Mouse (Mus musculus) right cerebral cortex, postnatal 4 days (tissue): ENCODE results near the gene Eif4ebp2.

ENCODE experiments used
- DNase-seq: peaks from one replicate; pipeline ENCODE4 v3.0.0-alpha.2; 2022

Eif4ebp2 gene

GRCm38 (mm10) chr10:61379340-61380040 lies 73.0 kb downstream of the Eif4ebp2 start:
- no peak for DNase-seq

- DNase-seq = no peak
Observed at GRCm38 (mm10) chr10:61378698-61379097, 73.8 kb downstream of the Eif4ebp2 start.
